Mouse (Mus musculus) liver, adult 2 months (tissue): ENCODE measurements around the gene Dtx3l.

Experiments used
- CTCF ChIP-seq: fragments of 200-500 bp; IDR thresholded peaks from 2 replicates; pipeline ENCODE4 v1.5.1; 2011; ENCODE audit warnings: low read depth, low read length, control low read depth
- POLR2A ChIP-seq: fragments of 200-500 bp; IDR thresholded peaks from 2 replicates; pipeline ENCODE4 v1.6.1; 2011; ENCODE audit warnings: low read length, control low read depth; ENCODE audit not compliant: insufficient read depth; ENCODE audit errors: extremely low read depth

DNA sequence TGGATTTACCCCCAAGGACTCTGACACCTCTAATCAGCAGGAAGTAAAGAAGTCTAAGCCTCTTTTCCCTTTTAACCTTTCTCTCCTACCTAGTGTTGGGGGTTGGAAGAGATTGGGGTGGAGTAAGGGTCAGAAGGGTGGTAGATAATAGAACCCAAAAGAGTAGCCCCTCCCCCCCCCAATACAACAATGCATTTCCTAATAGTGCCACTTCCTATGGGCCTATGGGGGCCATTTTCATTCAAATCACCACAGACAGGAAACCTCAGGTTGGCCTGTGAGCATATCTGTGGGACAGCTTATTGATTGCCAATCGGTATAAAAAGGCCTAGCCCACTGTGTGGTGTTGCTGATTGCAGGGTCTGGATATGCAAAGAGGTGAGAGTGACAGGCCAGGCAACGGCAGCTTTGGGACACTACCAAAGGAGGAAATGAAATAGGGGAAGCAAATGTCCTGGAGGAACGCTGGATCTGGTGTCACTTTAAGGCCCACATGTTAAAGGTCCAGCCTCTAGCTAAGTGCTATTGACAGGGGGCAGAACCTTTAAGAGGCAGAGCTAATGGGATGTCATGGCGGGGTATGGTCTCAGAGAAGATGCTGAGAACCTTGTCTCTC lies 34.7 kb downstream of the Dtx3l start:
- TF ChIP-seq CTCF (no peak), POLR2A (no peak)
